Mouse (Mus musculus): ENCODE data around the gene 2900011O08Rik.
A peak's percentile ranks its signal among the peaks of the same experiment; 100 is the strongest.

The 2900011O08Rik gene

GRCm38 (mm10) chr16:14003386-14004130 is 17.2 kb downstream of the 2900011O08Rik start:
- ATAC-seq (ENCODE audit: insufficient number of reproducible peaks, low FRiP score, low TSS enrichment) = no peak

- ATAC-seq (ENCODE audit: insufficient number of reproducible peaks, low FRiP score, low TSS enrichment) = no peak
Observed at GRCm38 (mm10) chr16:14004170-14004569, 17.8 kb downstream of the 2900011O08Rik start.

- ATAC-seq (ENCODE audit: insufficient number of reproducible peaks, low FRiP score, low TSS enrichment) = no peak
Observed at GRCm38 (mm10) chr16:14004726-14005125, 18.3 kb downstream of the 2900011O08Rik start.

GRCm38 (mm10) chr16:14005266-14005665 is 18.9 kb downstream of the 2900011O08Rik start:
- ATAC-seq (ENCODE audit: insufficient number of reproducible peaks, low FRiP score, low TSS enrichment) = no peak

- ATAC-seq (ENCODE audit: insufficient number of reproducible peaks, low FRiP score, low TSS enrichment) = no peak
Observed at GRCm38 (mm10) chr16:14008081-14008480, 21.7 kb downstream of the 2900011O08Rik start.

GRCm38 (mm10) chr16:14008708-14009107 is 22.3 kb downstream of the 2900011O08Rik start:
- no peak for ATAC-seq (ENCODE audit: insufficient number of reproducible peaks, low FRiP score, low TSS enrichment)

- ATAC-seq (ENCODE audit: insufficient number of reproducible peaks, low FRiP score, low TSS enrichment) = no peak
Observed at GRCm38 (mm10) chr16:14009966-14010365, 23.6 kb downstream of the 2900011O08Rik start.

GRCm38 (mm10) chr16:14017306-14017705 is 30.9 kb downstream of the 2900011O08Rik start:
- ATAC-seq (ENCODE audit: insufficient number of reproducible peaks, low FRiP score, low TSS enrichment) = no peak

GRCm38 (mm10) chr16:14021166-14021822 is 34.9 kb downstream of the 2900011O08Rik start:
- no peak for ATAC-seq (ENCODE audit: insufficient number of reproducible peaks, low FRiP score, low TSS enrichment)

GRCm38 (mm10) chr16:14025091-14025990 is 38.9 kb downstream of the 2900011O08Rik start:
- no peak for ATAC-seq (ENCODE audit: insufficient number of reproducible peaks, low FRiP score, low TSS enrichment)

GRCm38 (mm10) chr16:14029072-14029471 is 42.7 kb downstream of the 2900011O08Rik start:
- no peak for ATAC-seq (ENCODE audit: insufficient number of reproducible peaks, low FRiP score, low TSS enrichment)

- ATAC-seq (ENCODE audit: insufficient number of reproducible peaks, low FRiP score, low TSS enrichment) = no peak
Observed at GRCm38 (mm10) chr16:14029851-14030250, 43.4 kb downstream of the 2900011O08Rik start.

- ATAC-seq (ENCODE audit: insufficient number of reproducible peaks, low FRiP score, low TSS enrichment) = no peak
Observed at GRCm38 (mm10) chr16:14030650-14031049, 44.2 kb downstream of the 2900011O08Rik start.

GRCm38 (mm10) chr16:14033076-14033475 is 46.7 kb downstream of the 2900011O08Rik start:
- ATAC-seq (ENCODE audit: insufficient number of reproducible peaks, low FRiP score, low TSS enrichment) = no peak

- no peak for ATAC-seq (ENCODE audit: insufficient number of reproducible peaks, low FRiP score, low TSS enrichment)
Observed at GRCm38 (mm10) chr16:14042421-14042820, 56.0 kb downstream of the 2900011O08Rik start.

- ATAC-seq (ENCODE audit: insufficient number of reproducible peaks, low FRiP score, low TSS enrichment) = peak; percentile 89
Observed at GRCm38 (mm10) chr16:14044695-14045094, 58.3 kb downstream of the 2900011O08Rik start.

- ATAC-seq (ENCODE audit: insufficient number of reproducible peaks, low FRiP score, low TSS enrichment) = peak; percentile 26; the same call in 1 of the 2 replicates
Observed at GRCm38 (mm10) chr16:14046224-14046756, 59.9 kb downstream of the 2900011O08Rik start.

GRCm38 (mm10) chr16:14052221-14052620 is 65.8 kb downstream of the 2900011O08Rik start:
- ATAC-seq (ENCODE audit: insufficient number of reproducible peaks, low FRiP score, low TSS enrichment) = peak; percentile 87

- 0 out of 2 replicates have a peak, but pooled peaks have one; percentile 7 for ATAC-seq (ENCODE audit: insufficient number of reproducible peaks, low FRiP score, low TSS enrichment)
Observed at GRCm38 (mm10) chr16:14053116-14053515, 66.7 kb downstream of the 2900011O08Rik start.

GRCm38 (mm10) chr16:14055271-14055670 is 68.9 kb downstream of the 2900011O08Rik start:
- no peak for ATAC-seq (ENCODE audit: insufficient number of reproducible peaks, low FRiP score, low TSS enrichment)

Measured in cerebellum, adult (tissue).